Mouse (Mus musculus): Measurements from ENCODE around the gene Etl4. TPM values are rescaled to one million over a fixed set of nuclear protein-coding genes. Genes with fewer than 3 reads are reported as not detected.

Etl4 gene
- polyA plus RNA-seq, 2 experiments: 2.2 to 2.3 TPM

- Histone ChIP-seq H3K36me3 (replicated peaks; ENCODE audit: control insufficient read depth, insufficient read depth, low read depth) (no peaks in the 10 kb centered on the region), H3K27ac (no peak overlapping the region), H3K9me3 (ENCODE audit: control insufficient read depth, low read length) (no peaks in the 10 kb centered on the region), H3K9ac (replicated peaks) (no peak overlapping the region), H3K4me1 (replicated peaks; ENCODE audit: control insufficient read depth in 2 of 2, insufficient read depth in 2 of 2, low read length in 1 of 2) (no peaks in the 10 kb centered on the region), H3K4me2 (ENCODE audit: low read depth) (no peak overlapping the region), H3K27me3 (ENCODE audit: control insufficient read depth, insufficient read depth, low read length) (no peaks in the 10 kb centered on the region), H3K4me3 (ENCODE audit: insufficient read depth in 1 of 2, low read depth in 2 of 2, low read length in 2 of 2) (no peak overlapping the region)
- TF ChIP-seq EP300 (IDR thresholded peaks at IDR 0.05; ENCODE audit: low read depth): no peak
- peak; percentile 73 for TF ChIP-seq CTCF (IDR thresholded peaks at IDR 0.05; ENCODE audit: low read depth)
- WGBS (ENCODE audit: insufficient replicate concordance): 53% methylated on average over 1 of the region's 1 CpGs
- no peak for ATAC-seq (ENCODE audit: insufficient read depth)
- no peak for DNase-seq (ENCODE audit: low read depth in 3 of 3, low spot score in 3 of 3)
These were observed 706.4 kb downstream of the Etl4 start for GRCm38 (mm10) chr2:20615948-20616347.

- no peaks in the 10 kb centered on the region for H3K27me3 ChIP-seq (ENCODE audit: control insufficient read depth, insufficient read depth, low read length)
- H3K4me3 ChIP-seq (ENCODE audit: insufficient read depth in 1 of 2, low read depth in 2 of 2, low read length in 2 of 2): no peak overlapping the region
- WGBS (ENCODE audit: insufficient replicate concordance): 62% methylated on average over 5 of the region's 5 CpGs
These were observed 708.8 kb downstream of the Etl4 start for GRCm38 (mm10) chr2:20618396-20618795.

GRCm38 (mm10) chr2:20619881-20620280 lies 710.3 kb downstream of the Etl4 start:
- H3K9ac ChIP-seq (replicated peaks): no peak overlapping the region
- H3K36me3 ChIP-seq (replicated peaks; ENCODE audit: control insufficient read depth, insufficient read depth, low read depth): no peaks in the 10 kb centered on the region
- no peak for TF ChIP-seq CTCF (IDR thresholded peaks at IDR 0.05; ENCODE audit: low read depth)
- no peak for TF ChIP-seq EP300 (IDR thresholded peaks at IDR 0.05; ENCODE audit: low read depth)
- H3K4me3 ChIP-seq (ENCODE audit: insufficient read depth in 1 of 2, low read depth in 2 of 2, low read length in 2 of 2): no peak overlapping the region
- H3K27ac ChIP-seq: no peak overlapping the region
- DNase-seq (ENCODE audit: low read depth in 3 of 3, low spot score in 3 of 3) (no peak), ATAC-seq (ENCODE audit: insufficient read depth) (no peak)
- 58% methylated on average over 5 of the region's 5 CpGs for WGBS (ENCODE audit: insufficient replicate concordance)
- no peaks in the 10 kb centered on the region for H3K27me3 ChIP-seq (ENCODE audit: control insufficient read depth, insufficient read depth, low read length)
- H3K9me3 ChIP-seq (ENCODE audit: control insufficient read depth, low read length): no peaks in the 10 kb centered on the region
- no peaks in the 10 kb centered on the region for H3K4me1 ChIP-seq (replicated peaks; ENCODE audit: control insufficient read depth in 2 of 2, insufficient read depth in 2 of 2, low read length in 1 of 2)
- no peak overlapping the region for H3K4me2 ChIP-seq (ENCODE audit: low read depth)

More at GRCm38 (mm10) chr2:20618396-20618795, 708.8 kb downstream of the Etl4 start:
- Histone ChIP-seq H3K36me3 (replicated peaks; ENCODE audit: control insufficient read depth, insufficient read depth, low read depth) (no peaks in the 10 kb centered on the region), H3K27ac (no peak overlapping the region), H3K4me1 (replicated peaks; ENCODE audit: control insufficient read depth in 2 of 2, insufficient read depth in 2 of 2, low read length in 1 of 2) (no peaks in the 10 kb centered on the region), H3K4me2 (ENCODE audit: low read depth) (no peak overlapping the region), H3K9ac (replicated peaks) (no peak overlapping the region), H3K9me3 (ENCODE audit: control insufficient read depth, low read length) (no peaks in the 10 kb centered on the region)
- DNase-seq (ENCODE audit: low read depth in 3 of 3, low spot score in 3 of 3) (no peak), ATAC-seq (ENCODE audit: insufficient read depth) (no peak)
- TF ChIP-seq EP300 (IDR thresholded peaks at IDR 0.05; ENCODE audit: low read depth): no peak
- TF ChIP-seq CTCF (IDR thresholded peaks at IDR 0.05; ENCODE audit: low read depth): no peak

GRCm38 (mm10) chr2:20629156-20629712 lies 719.7 kb downstream of the Etl4 start:
- no peak overlapping the region for H3K4me2 ChIP-seq (ENCODE audit: low read depth)
- TF ChIP-seq CTCF (IDR thresholded peaks at IDR 0.05; ENCODE audit: low read depth): no peak
- TF ChIP-seq EP300 (IDR thresholded peaks at IDR 0.05; ENCODE audit: low read depth): no peak
- no peaks in the 10 kb centered on the region for H3K36me3 ChIP-seq (replicated peaks; ENCODE audit: control insufficient read depth, insufficient read depth, low read depth)
- no peaks in the 10 kb centered on the region for H3K4me1 ChIP-seq (replicated peaks; ENCODE audit: control insufficient read depth in 2 of 2, insufficient read depth in 2 of 2, low read length in 1 of 2)
- ATAC-seq (ENCODE audit: insufficient read depth) (no peak), DNase-seq (ENCODE audit: low read depth in 3 of 3, low spot score in 3 of 3) (no peak)
- no peaks in the 10 kb centered on the region for H3K27me3 ChIP-seq (ENCODE audit: control insufficient read depth, insufficient read depth, low read length)
- no peak overlapping the region for H3K4me3 ChIP-seq (ENCODE audit: insufficient read depth in 1 of 2, low read depth in 2 of 2, low read length in 2 of 2)
- no peaks in the 10 kb centered on the region for H3K9me3 ChIP-seq (ENCODE audit: control insufficient read depth, low read length)
- 69% methylated on average over 8 of the region's 8 CpGs for WGBS (ENCODE audit: insufficient replicate concordance)
- H3K9ac ChIP-seq (replicated peaks): no peak overlapping the region
- no peak overlapping the region for H3K27ac ChIP-seq

- WGBS (ENCODE audit: insufficient replicate concordance): 61% methylated on average over 3 of the region's 3 CpGs
- H3K4me1 ChIP-seq (replicated peaks; ENCODE audit: control insufficient read depth in 2 of 2, insufficient read depth in 2 of 2, low read length in 1 of 2): no peaks in the 10 kb centered on the region
- no peak for TF ChIP-seq EP300 (IDR thresholded peaks at IDR 0.05; ENCODE audit: low read depth)
- TF ChIP-seq CTCF (IDR thresholded peaks at IDR 0.05; ENCODE audit: low read depth): no peak
- DNase-seq (ENCODE audit: low read depth in 3 of 3, low spot score in 3 of 3) (no peak), ATAC-seq (ENCODE audit: insufficient read depth) (no peak)
- no peak overlapping the region for H3K4me2 ChIP-seq (ENCODE audit: low read depth)
- no peaks in the 10 kb centered on the region for H3K9me3 ChIP-seq (ENCODE audit: control insufficient read depth, low read length)
- no peaks in the 10 kb centered on the region for H3K27me3 ChIP-seq (ENCODE audit: control insufficient read depth, insufficient read depth, low read length)
- no peak overlapping the region for H3K27ac ChIP-seq
- H3K4me3 ChIP-seq (ENCODE audit: insufficient read depth in 1 of 2, low read depth in 2 of 2, low read length in 2 of 2): no peak overlapping the region
- H3K9ac ChIP-seq (replicated peaks): no peak overlapping the region
- no peaks in the 10 kb centered on the region for H3K36me3 ChIP-seq (replicated peaks; ENCODE audit: control insufficient read depth, insufficient read depth, low read depth)
These were observed 729.0 kb downstream of the Etl4 start for GRCm38 (mm10) chr2:20638604-20639003.

All from liver, embryonic 14.5 days (tissue).